Mouse (Mus musculus) bone marrow macrophage, adult 2 months (primary cell): ENCODE data around the gene Minos1.

ENCODE experiments used
- CTCF ChIP-seq: IDR thresholded peaks from 2 replicates; pipeline ENCODE4 v1.5.1; 2012; ENCODE audit warnings: low read depth, mild to moderate bottlenecking, low read length, moderate library complexity
- POLR2A ChIP-seq: IDR thresholded peaks from 2 replicates; pipeline ENCODE4 v1.6.1; 2012; ENCODE audit warnings: mild to moderate bottlenecking, low read depth, low read length, borderline replicate concordance

DNA sequence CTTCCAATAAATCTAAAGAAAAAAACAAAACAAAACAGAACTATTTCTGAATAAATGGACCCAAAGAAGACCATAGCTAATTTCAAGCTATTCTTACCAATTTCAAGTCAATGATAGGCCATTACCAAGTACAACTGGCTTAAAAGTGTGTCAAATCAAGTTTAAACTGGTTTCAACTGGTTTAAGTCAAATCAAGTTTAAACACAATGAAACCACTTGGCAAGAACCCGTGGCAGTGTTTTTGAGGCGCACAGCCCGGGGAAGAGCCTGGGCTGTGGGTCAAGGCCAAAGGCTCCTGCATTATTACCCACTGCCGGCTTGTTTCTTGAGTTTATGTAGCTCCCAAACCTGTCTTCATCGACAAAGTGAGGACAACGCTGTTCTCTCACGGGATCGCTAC, 30.6 kb downstream of the Minos1 start:
- TF ChIP-seq CTCF (no peak), POLR2A (no peak)
